Mouse (Mus musculus): ENCODE measurements around the gene Hnrnpc. TPM values are rescaled to one million over a fixed set of nuclear protein-coding genes. Genes with fewer than 3 reads are reported as not detected.
A peak's percentile ranks its signal among the peaks of the same experiment; 100 is the strongest.

The Hnrnpc gene
- polyA plus RNA-seq, 1 experiment from 2014 or later, result 412 TPM

DNA sequence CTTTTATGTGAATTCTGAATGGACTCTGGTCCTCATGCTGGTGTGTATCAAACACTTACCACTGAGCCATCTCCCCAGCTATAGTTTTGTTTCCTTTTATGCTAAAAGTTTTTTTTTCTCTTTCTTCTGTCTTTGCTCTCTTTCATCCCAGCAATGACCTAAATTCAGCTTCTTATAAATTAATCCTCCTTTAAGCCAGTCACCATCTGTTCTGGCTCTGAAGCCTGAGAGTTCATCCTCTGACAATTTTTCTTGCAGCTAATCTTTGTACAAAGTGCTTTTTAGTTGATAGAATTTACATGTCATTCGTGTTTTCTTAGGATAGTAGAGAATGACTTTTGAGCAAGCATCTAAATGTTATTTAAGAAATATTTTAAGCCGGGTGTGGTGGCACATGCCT is 4.2 kb upstream of the Hnrnpc start:
- no peak for ATAC-seq (replicated peaks; ENCODE audit: extremely low read depth, insufficient read depth, low FRiP score)
- peaks cover 9% of the 10 kb centered on the region for H3K4me1 ChIP-seq (ENCODE audit: control insufficient read depth, insufficient read depth, low read length)
- H3K4me3 ChIP-seq (ENCODE audit: low read length), result no peak overlapping the region
- H3K4me2 ChIP-seq (ENCODE audit: low read depth, low read length), result no peak overlapping the region
- no peak overlapping the region for H3K9ac ChIP-seq (ENCODE audit: low read length)
- no peak overlapping the region for H3K27ac ChIP-seq (ENCODE audit: low read length)
- 73% methylated on average over 2 of the region's 2 CpGs for WGBS
- no peaks in the 10 kb centered on the region for H3K27me3 ChIP-seq (ENCODE audit: control insufficient read depth, insufficient read depth, low read length)
- no peaks in the 10 kb centered on the region for H3K36me3 ChIP-seq (ENCODE audit: control insufficient read depth, insufficient read depth)
- no peaks in the 10 kb centered on the region for H3K9me3 ChIP-seq (replicated peaks; ENCODE audit: control insufficient read depth, low read length)

DNA sequence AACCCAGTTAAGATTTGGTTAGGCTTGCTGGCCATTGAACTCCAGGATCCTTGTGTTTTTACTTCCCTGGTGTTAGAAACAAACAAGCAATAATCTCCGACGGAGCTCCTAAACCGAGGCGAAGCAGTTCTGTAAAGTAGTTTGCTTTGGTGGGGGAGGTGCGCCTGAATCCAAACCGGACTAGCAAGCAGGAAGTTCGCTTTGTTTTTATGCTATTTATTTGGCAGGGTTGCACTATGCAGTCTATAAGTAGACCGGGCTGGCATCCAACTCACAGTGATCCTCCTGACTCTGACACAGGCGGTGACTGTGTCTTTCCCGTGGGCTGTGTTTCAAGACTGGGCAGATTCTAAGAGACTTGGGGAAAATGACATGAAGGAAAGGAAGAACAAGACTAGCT is 2.9 kb upstream of the Hnrnpc start:
- H3K4me3 ChIP-seq (ENCODE audit: low read length), result peak overlapping the region; percentile 20; the same call in 1 of the 2 replicates
- H3K4me1 ChIP-seq (ENCODE audit: control insufficient read depth, insufficient read depth, low read length), result peaks cover 17% of the 10 kb centered on the region
- H3K36me3 ChIP-seq (ENCODE audit: control insufficient read depth, insufficient read depth), result 0 out of 2 replicates have a peak, but pooled peaks cover 2% of the 10 kb centered on the region
- no peaks in the 10 kb centered on the region for H3K9me3 ChIP-seq (replicated peaks; ENCODE audit: control insufficient read depth, low read length)
- ATAC-seq (replicated peaks; ENCODE audit: extremely low read depth, insufficient read depth, low FRiP score), result no peak
- peak overlapping the region; percentile 87 for H3K27ac ChIP-seq (ENCODE audit: low read length)
- 18% methylated on average over 10 of the region's 10 CpGs for WGBS
- H3K4me2 ChIP-seq (ENCODE audit: low read depth, low read length), result peak overlapping the region; percentile 49
- peak overlapping the region; percentile 64 for H3K9ac ChIP-seq (ENCODE audit: low read length)
- H3K27me3 ChIP-seq (ENCODE audit: control insufficient read depth, insufficient read depth, low read length), result no peaks in the 10 kb centered on the region

- Histone ChIP-seq H3K4me3 (ENCODE audit: low read length) (no peak overlapping the region), H3K27ac (ENCODE audit: low read length) (no peak overlapping the region), H3K36me3 (ENCODE audit: control insufficient read depth, insufficient read depth) (0 out of 2 replicates have a peak, but pooled peaks cover 2% of the 10 kb centered on the region), H3K4me1 (ENCODE audit: control insufficient read depth, insufficient read depth, low read length) (peaks cover 24% of the 10 kb centered on the region), H3K4me2 (ENCODE audit: low read depth, low read length) (no peak overlapping the region), H3K9ac (ENCODE audit: low read length) (no peak overlapping the region), H3K27me3 (ENCODE audit: control insufficient read depth, insufficient read depth, low read length) (no peaks in the 10 kb centered on the region), H3K9me3 (replicated peaks; ENCODE audit: control insufficient read depth, low read length) (no peaks in the 10 kb centered on the region)
- no peak for ATAC-seq (replicated peaks; ENCODE audit: extremely low read depth, insufficient read depth, low FRiP score)
- WGBS, result 82% methylated on average over 2 of the region's 2 CpGs
Observed at GRCm38 (mm10) chr14:52105308-52105707, 1.5 kb upstream of the Hnrnpc start.

DNA sequence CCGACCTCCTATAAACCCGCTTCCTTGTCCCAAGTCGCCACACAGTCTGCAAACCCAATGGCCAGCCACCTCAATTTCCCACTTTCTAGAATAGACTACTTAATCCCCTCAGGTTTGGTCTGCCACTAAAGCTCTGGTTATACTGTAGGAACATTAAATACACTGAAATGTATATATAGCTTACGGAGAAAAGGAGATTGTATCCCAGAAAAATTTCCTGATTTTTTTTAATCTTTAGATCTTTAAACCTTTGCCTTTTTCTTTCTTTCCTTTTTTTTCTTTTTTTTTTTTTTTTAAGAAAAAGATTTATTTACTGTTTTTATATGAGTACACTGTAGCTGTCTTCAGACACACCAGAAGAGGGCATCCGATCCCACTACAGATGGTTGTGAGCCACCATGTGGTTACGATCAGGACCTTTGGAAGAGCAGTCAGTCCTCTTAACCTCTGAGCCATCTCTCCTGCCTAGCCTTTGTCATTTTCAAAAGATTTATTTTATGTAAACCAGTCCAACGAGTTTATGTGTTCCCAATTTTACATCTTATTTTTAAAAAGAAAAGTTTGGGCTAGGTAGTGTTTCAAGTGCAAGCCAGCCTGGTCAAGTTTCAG is 953 bp upstream of the Hnrnpc start:
- H3K4me3 ChIP-seq (ENCODE audit: low read length), result peak overlapping the region; percentile 39
- no peaks in the 10 kb centered on the region for H3K27me3 ChIP-seq (ENCODE audit: control insufficient read depth, insufficient read depth, low read length)
- no peak; the same call in 1 of the 2 replicates for ATAC-seq (replicated peaks; ENCODE audit: extremely low read depth, insufficient read depth, low FRiP score)
- peak overlapping the region; percentile 60 for H3K4me2 ChIP-seq (ENCODE audit: low read depth, low read length)
- peak overlapping the region; percentile 67 for H3K9ac ChIP-seq (ENCODE audit: low read length)
- no peaks in the 10 kb centered on the region for H3K9me3 ChIP-seq (replicated peaks; ENCODE audit: control insufficient read depth, low read length)
- H3K27ac ChIP-seq (ENCODE audit: low read length), result peak overlapping the region; percentile 97
- 35% methylated on average over 7 of the region's 7 CpGs for WGBS
- H3K36me3 ChIP-seq (ENCODE audit: control insufficient read depth, insufficient read depth), result 0 out of 2 replicates have a peak, but pooled peaks cover 2% of the 10 kb centered on the region
- H3K4me1 ChIP-seq (ENCODE audit: control insufficient read depth, insufficient read depth, low read length), result peaks cover 24% of the 10 kb centered on the region

GRCm38 (mm10) chr14:52103474-52103855 is 363 bp downstream of the Hnrnpc start:
- Histone ChIP-seq H3K4me1 (ENCODE audit: control insufficient read depth, insufficient read depth, low read length) (peaks cover 26% of the 10 kb centered on the region), H3K9ac (ENCODE audit: low read length) (peak overlapping the region; percentile 100), H3K27ac (ENCODE audit: low read length) (peak overlapping the region; percentile 98), H3K36me3 (ENCODE audit: control insufficient read depth, insufficient read depth) (0 out of 2 replicates have a peak, but pooled peaks cover 2% of the 10 kb centered on the region), H3K4me2 (ENCODE audit: low read depth, low read length) (peak overlapping the region; percentile 64), H3K4me3 (ENCODE audit: low read length) (peak overlapping the region; percentile 85), H3K27me3 (ENCODE audit: control insufficient read depth, insufficient read depth, low read length) (no peaks in the 10 kb centered on the region), H3K9me3 (replicated peaks; ENCODE audit: control insufficient read depth, low read length) (no peaks in the 10 kb centered on the region)
- ATAC-seq (replicated peaks; ENCODE audit: extremely low read depth, insufficient read depth, low FRiP score), result peak; percentile 7
- under 1% methylated on average over 29 of the region's 30 CpGs for WGBS

- 0 out of 2 replicates have a peak, but pooled peaks cover 2% of the 10 kb centered on the region for H3K36me3 ChIP-seq (ENCODE audit: control insufficient read depth, insufficient read depth)
- WGBS, result 51% methylated on average over 1 of the region's 1 CpGs
- peaks cover 22% of the 10 kb centered on the region for H3K4me1 ChIP-seq (ENCODE audit: control insufficient read depth, insufficient read depth, low read length)
- H3K4me3 ChIP-seq (ENCODE audit: low read length), result peak overlapping the region; percentile 85
- no peak for ATAC-seq (replicated peaks; ENCODE audit: extremely low read depth, insufficient read depth, low FRiP score)
- H3K27me3 ChIP-seq (ENCODE audit: control insufficient read depth, insufficient read depth, low read length), result no peaks in the 10 kb centered on the region
- H3K4me2 ChIP-seq (ENCODE audit: low read depth, low read length), result peak overlapping the region; percentile 64
- no peaks in the 10 kb centered on the region for H3K9me3 ChIP-seq (replicated peaks; ENCODE audit: control insufficient read depth, low read length)
- H3K27ac ChIP-seq (ENCODE audit: low read length), result no peak overlapping the region
- H3K9ac ChIP-seq (ENCODE audit: low read length), result no peak overlapping the region
Observed at GRCm38 (mm10) chr14:52101285-52102157, 2.3 kb downstream of the Hnrnpc start.

DNA sequence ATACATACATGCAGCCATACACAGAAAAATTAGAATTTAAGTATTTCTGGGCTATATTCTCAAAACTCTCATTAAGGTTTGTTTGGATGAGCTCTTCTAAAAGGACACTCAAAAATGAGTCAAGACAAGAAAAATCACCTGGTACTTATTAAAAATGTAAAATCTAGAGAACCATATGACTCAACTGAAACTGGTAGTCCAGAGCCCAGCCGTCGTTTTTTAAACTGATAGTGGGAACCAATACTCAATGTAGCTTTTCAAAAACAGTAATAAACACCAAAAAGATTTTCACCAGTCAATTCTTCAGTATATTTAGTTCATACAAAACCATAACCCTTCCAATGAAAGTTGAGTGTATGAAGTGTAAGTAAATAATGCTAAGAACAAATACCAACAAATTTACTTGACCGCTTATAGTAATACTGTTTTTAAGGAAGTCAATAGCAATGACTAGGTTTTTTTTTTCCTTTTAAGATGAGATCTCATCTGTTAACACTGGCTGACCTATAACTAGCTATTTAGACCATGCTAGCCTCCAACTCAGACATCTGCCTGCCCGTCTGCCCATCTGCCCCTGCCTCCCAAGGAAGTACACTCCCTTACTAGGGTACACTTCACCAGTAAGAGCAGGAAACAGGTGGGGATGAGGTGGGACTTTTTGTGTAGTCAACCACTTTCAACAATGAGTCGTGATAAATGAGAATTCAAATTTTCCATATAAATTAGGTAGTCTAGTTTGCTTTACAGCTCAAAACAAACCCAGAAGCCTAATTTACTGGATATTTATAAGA is 3.5 kb downstream of the Hnrnpc start:
- H3K36me3 ChIP-seq (ENCODE audit: control insufficient read depth, insufficient read depth), result 0 out of 2 replicates have a peak, but pooled peaks cover 2% of the 10 kb centered on the region
- no peak overlapping the region; the same call in 1 of the 2 replicates for H3K9ac ChIP-seq (ENCODE audit: low read length)
- peak overlapping the region; percentile 16; the same call in 1 of the 2 replicates for H3K4me3 ChIP-seq (ENCODE audit: low read length)
- no peak for ATAC-seq (replicated peaks; ENCODE audit: extremely low read depth, insufficient read depth, low FRiP score)
- no peak overlapping the region for H3K27ac ChIP-seq (ENCODE audit: low read length)
- no peaks in the 10 kb centered on the region for H3K9me3 ChIP-seq (replicated peaks; ENCODE audit: control insufficient read depth, low read length)
- H3K4me1 ChIP-seq (ENCODE audit: control insufficient read depth, insufficient read depth, low read length), result peaks cover 17% of the 10 kb centered on the region
- H3K4me2 ChIP-seq (ENCODE audit: low read depth, low read length), result peak overlapping the region; percentile 46
- 53% methylated on average over 5 of the region's 5 CpGs for WGBS
- H3K27me3 ChIP-seq (ENCODE audit: control insufficient read depth, insufficient read depth, low read length), result no peaks in the 10 kb centered on the region

- Histone ChIP-seq H3K4me2 (ENCODE audit: low read depth, low read length) (no peak overlapping the region), H3K9me3 (replicated peaks; ENCODE audit: control insufficient read depth, low read length) (no peaks in the 10 kb centered on the region), H3K4me1 (ENCODE audit: control insufficient read depth, insufficient read depth, low read length) (peaks cover 17% of the 10 kb centered on the region), H3K27me3 (ENCODE audit: control insufficient read depth, insufficient read depth, low read length) (no peaks in the 10 kb centered on the region), H3K27ac (ENCODE audit: low read length) (no peak overlapping the region), H3K9ac (ENCODE audit: low read length) (no peak overlapping the region), H3K4me3 (ENCODE audit: low read length) (no peak overlapping the region), H3K36me3 (ENCODE audit: control insufficient read depth, insufficient read depth) (0 out of 2 replicates have a peak, but pooled peaks cover 4% of the 10 kb centered on the region)
- no peak for ATAC-seq (replicated peaks; ENCODE audit: extremely low read depth, insufficient read depth, low FRiP score)
- WGBS, result 68% methylated on average over 2 of the region's 2 CpGs
Observed at GRCm38 (mm10) chr14:52099563-52099962, 4.3 kb downstream of the Hnrnpc start.
